Mouse (Mus musculus) bone marrow, adult 2 months (tissue): ENCODE data around the gene March9. TPM values are rescaled to one million over a fixed set of nuclear protein-coding genes. Genes with fewer than 3 reads are reported as not detected.
A peak's percentile ranks its signal among the peaks of the same experiment; 100 is the strongest.

Source experiments
- H3K27ac ChIP-seq: fragments of 200-500 bp; 2 replicates; pipeline ENCODE4 v1.5.1; 2012; ENCODE audit warnings: low read depth, mild to moderate bottlenecking, control low read depth, inconsistent platforms, low read length; ENCODE audit not compliant: control insufficient read depth, poor library complexity, insufficient read depth
- H3K4me1 ChIP-seq: fragments of 200-500 bp; 2 replicates; pipeline ENCODE4 v1.6.1; 2011; ENCODE audit warnings: low read length; ENCODE audit not compliant: control insufficient read depth, insufficient read depth
- H3K4me3 ChIP-seq: fragments of 200-500 bp; replicated peaks from 2 replicates; pipeline ENCODE3; 2011; ENCODE audit warnings: mild to moderate bottlenecking, low read depth, low read length, control low read depth; ENCODE audit not compliant: control insufficient read depth
- CTCF ChIP-seq: fragments of 200-500 bp; IDR thresholded peaks from 2 replicates; pipeline ENCODE4 v1.5.1; 2011; ENCODE audit warnings: low read length, control low read depth; ENCODE audit not compliant: control insufficient read depth, insufficient read depth
- POLR2A ChIP-seq: fragments of 200-500 bp; IDR thresholded peaks from 2 replicates; pipeline ENCODE4 v1.6.1; 2011; ENCODE audit warnings: low read depth, mild to moderate bottlenecking, control low read depth, low read length, borderline replicate concordance; ENCODE audit not compliant: control insufficient read depth
- WGBS: fragments of 180-500 bp; shearing (Covaris S2); methylation state at CpG from one replicate; pipeline ENCODE4 v1.1.7; 2018; 5-methylcytosine and 5-hydroxymethylcytosine counted together
- polyA plus RNA-seq: library from polyadenylated mRNA; stranded (reverse); fragments of >200 nt; gene quantifications from 2 replicates; pipeline ENCODE4 v1.2.4, GENCODE M21; 2011; ENCODE audit warnings: low replicate concordance; ENCODE audit not compliant: missing spikeins, insufficient read depth, insufficient read length

March9 gene
- polyA plus RNA-seq, 1 experiment, result 1.6 TPM

DNA sequence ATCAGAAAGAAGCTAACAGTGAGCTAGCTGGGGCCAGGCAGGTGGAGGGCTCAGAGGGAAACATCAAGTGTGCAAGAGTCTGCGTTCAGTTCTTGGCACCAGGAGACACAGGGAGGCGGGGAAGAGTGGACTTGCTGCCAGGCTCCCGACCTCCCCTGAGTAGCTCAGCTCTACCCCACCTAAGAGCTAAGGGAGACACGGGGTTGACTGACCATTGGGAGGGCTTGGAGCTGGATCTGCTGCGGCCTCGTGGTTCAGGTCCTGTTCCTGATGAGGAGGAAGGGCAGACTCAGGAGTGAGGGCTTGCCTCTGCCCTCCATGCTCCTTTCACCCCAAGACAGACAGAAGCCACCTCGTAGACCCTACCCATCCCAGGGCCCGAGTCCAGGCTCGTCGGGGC is 39.2 kb upstream of the March9 start:
- no peak overlapping the region for H3K27ac ChIP-seq
- H3K4me1 ChIP-seq, result peaks cover 4% of the 10 kb centered on the region; the same call in 1 of the 2 replicates
- 76% methylated on average over 10 of the region's 10 CpGs for WGBS
- TF ChIP-seq POLR2A (no peak), CTCF (no peak)
- H3K4me3 ChIP-seq, result no peak overlapping the region

DNA sequence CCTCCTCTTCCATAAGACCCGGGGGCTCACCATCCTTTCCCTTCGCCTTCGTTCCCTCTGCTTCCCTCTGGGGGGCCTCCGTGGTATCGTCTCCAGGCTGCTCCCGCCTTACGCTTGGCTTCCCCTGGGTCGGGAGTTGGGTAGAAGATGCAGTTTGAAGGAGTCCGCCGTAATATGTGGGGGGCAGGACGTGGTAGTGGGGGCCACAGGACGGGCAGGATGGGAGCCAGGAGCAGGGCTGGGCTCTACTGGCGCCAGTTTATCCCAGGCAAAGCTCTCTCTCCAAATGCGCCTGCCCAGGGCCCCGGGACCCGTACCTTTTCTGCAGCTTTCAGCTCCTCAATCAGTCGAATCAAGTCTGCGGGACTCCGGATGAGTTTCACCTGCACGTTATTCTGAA is 38.5 kb upstream of the March9 start:
- H3K27ac ChIP-seq, result no peak overlapping the region
- peaks cover 4% of the 10 kb centered on the region; the same call in 1 of the 2 replicates for H3K4me1 ChIP-seq
- TF ChIP-seq CTCF (no peak), POLR2A (no peak)
- no peak overlapping the region for H3K4me3 ChIP-seq
- WGBS, result 88% methylated on average over 20 of the region's 20 CpGs

DNA sequence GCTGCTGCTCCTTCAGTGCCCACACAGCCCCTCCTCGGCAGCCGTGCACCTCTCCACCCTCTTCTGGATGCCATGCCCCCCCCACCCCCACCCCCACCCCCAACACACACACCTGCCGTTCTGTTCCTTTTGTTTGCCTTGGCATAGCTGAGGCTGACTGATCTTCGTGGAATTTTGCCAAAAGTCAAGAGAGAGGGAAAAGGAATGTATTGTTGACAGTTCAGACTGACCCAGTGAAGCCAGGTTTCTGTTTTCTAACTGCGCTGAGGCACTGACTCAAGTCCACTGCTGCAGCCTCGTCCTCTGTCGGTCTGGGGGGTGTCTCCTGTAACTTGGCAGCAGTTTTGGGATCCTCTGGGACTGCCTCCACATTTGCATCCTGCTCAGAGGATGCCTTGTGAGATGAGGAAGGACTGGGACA is 34.4 kb upstream of the March9 start:
- TF ChIP-seq CTCF (no peak), POLR2A (no peak)
- no peak overlapping the region for H3K27ac ChIP-seq
- 49% methylated on average over 7 of the region's 7 CpGs for WGBS
- H3K4me3 ChIP-seq, result no peak overlapping the region
- no peaks in the 10 kb centered on the region for H3K4me1 ChIP-seq

DNA sequence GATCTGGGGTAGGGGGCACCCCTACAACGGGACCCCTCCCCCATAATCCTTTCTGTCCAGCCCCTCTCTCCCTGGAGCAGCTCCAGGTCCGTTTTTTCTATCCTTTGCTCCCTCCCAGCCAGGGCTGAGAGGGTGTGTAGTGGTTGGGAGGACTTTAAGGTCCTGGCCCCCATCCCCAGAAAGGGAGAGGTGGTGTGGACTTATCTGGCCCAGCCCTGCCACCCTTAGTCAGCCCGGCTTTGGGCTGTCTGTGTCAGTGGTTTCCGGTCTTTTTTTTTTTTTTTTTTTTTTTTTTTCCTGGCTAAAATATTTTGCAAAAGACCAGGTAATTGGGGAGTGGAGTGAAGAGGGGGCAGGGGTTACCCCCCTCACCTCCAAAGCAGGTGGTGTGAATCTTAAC is 32.8 kb upstream of the March9 start:
- no peak for TF ChIP-seq POLR2A
- no peak for TF ChIP-seq CTCF
- Histone ChIP-seq H3K4me1 (no peaks in the 10 kb centered on the region), H3K27ac (no peak overlapping the region), H3K4me3 (no peak overlapping the region)
- WGBS, result 29% methylated on average over 4 of the region's 4 CpGs

DNA sequence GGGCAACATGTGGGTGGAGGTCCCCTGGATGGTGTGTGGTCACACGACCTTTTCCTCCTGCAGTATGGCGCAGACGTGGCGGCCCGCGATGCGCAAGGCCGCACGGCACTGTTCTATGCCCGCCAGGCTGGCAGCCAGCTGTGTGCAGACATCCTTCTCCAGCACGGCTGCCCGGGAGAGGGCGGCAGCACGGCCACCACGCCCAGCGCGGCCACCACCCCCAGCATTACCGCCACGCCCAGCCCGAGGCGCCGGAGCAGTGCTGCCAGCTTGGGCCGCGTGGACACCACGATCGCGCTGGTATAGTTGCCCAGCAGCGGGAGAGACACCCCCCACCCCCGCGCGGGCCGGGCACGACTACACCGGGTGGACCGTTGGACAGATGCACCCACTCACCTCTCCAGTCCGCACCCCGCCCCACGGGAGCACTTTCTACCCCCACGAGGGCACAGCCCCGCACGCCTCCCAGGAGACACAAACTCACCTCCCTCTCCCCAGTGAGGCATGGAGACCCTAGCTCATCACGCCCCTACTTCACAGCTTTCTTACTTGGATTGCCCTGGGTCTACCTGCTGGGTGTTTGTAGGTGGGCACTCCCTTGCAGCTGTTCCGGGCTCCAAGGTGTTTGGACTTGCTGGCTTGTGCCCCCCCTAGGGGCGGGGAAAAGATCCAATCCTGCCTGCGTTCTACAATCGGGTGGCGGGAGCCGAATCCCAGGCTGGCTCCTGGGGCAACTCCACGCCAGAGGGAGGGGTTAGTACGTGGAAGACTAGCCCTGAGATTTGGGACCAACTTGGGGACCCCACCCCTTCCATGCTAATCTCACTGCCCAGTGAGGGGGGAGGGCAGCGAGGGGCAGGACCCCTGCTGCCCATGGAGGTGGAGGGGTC is 31.8 kb upstream of the March9 start:
- WGBS, result 90% methylated on average over 51 of the region's 51 CpGs

DNA sequence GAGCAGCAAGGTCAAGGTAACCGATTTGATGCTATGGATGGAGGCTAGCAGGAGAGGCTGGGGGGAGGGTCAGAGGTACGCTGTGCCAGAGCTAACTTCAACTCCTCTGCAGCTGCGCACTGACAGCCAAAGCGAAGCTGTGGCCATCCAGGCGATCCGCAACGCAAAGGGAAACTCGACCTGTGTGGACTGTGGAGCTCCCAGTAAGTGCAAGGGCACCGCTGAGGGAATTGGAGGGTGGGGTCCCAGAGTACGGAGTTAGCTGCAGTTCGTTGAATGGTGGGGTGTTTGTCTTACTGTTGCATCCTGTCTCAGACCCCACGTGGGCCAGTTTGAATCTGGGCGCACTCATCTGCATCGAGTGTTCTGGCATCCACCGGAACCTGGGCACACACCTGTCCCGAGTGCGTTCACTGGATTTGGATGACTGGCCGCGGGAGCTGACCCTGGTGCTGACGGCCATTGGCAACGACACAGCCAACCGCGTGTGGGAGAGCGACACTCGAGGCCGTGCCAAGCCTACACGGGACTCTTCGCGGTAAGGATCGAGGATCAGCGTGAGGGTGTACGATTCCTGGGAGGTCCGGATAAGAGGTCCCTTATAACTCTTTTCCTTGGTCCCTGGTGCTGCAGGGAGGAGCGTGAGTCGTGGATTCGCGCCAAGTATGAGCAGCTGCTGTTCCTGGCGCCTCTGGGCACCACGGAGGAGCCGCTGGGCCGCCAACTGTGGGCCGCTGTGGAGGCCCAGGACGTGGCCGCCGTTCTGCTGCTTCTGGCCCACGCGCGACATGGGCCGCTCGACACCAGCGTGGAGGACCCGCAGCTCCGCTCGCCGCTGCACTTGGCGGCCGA is 30.8 kb upstream of the March9 start:
- TF ChIP-seq POLR2A (0 out of 2 replicates have a peak, but pooled peaks have one; percentile 4), CTCF (no peak)
- WGBS, result 90% methylated on average over 57 of the region's 57 CpGs
- Histone ChIP-seq H3K27ac (no peak overlapping the region), H3K4me3 (no peak overlapping the region), H3K4me1 (no peaks in the 10 kb centered on the region)

More for the DNA sequence above, 31.8 kb upstream of the March9 start:
- Histone ChIP-seq H3K27ac (no peak overlapping the region), H3K4me1 (no peaks in the 10 kb centered on the region), H3K4me3 (no peak overlapping the region)
- TF ChIP-seq POLR2A, result no peak
- TF ChIP-seq CTCF, result no peak

DNA sequence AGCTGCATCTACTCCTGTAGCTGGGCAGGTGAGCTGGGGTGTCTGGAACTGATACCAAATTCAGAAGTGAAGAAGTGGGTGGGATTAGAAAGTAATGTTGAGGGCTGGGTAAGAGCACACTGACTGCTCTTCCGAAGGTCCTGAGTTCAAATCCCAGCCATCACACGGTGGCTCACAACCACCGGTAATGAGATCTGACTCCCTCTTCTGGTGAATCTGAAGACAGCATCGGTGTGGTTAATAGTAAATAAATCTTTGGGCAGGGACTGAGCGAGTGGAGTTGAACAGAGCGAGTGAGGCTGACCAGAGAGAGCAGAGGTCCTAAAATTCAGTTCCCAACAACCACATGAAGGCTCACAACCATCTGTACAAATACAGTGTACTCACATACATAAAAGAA is 25.6 kb upstream of the March9 start:
- WGBS, result 84% methylated on average over 6 of the region's 6 CpGs
- H3K27ac ChIP-seq, result no peak overlapping the region
- no peak overlapping the region for H3K4me3 ChIP-seq
- no peaks in the 10 kb centered on the region for H3K4me1 ChIP-seq
- TF ChIP-seq POLR2A (no peak), CTCF (no peak)

DNA sequence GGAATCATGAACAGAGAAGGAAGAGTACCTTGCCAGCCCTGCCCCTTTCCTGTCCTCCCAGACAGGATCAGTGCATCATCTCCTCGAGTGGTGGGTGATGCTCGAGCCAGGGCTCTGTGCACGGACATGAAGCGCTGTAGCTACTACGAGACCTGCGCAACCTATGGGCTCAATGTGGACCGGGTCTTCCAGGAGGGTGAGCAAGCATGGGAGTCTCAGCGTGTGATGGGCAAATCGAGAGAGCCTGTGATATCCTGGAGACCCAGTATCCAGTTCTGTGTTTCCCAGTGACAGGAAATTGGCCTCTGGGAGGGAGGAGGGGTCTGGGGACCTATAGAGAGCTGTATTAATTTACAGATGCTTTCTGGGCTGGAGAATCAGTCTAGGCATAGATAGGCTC is 25.1 kb upstream of the March9 start:
- 91% methylated on average over 9 of the region's 9 CpGs for WGBS
- Histone ChIP-seq H3K27ac (no peak overlapping the region), H3K4me1 (no peaks in the 10 kb centered on the region), H3K4me3 (no peak overlapping the region)
- no peak for TF ChIP-seq POLR2A
- TF ChIP-seq CTCF, result no peak
